Mouse (Mus musculus): ENCODE data around the gene Actn3. TPM values are rescaled to one million over a fixed set of nuclear protein-coding genes. Genes with fewer than 3 reads are reported as not detected.

Actn3 gene
- polyA plus RNA-seq, 1 experiment, result 13.4 TPM

GRCm38 (mm10) chr19:4859081-4859480 is 18.6 kb downstream of the Actn3 start:
- no peaks in the 10 kb centered on the region for H3K27me3 ChIP-seq (replicated peaks; ENCODE audit: control insufficient read depth, insufficient read depth, low read length)
- 74% methylated on average over 6 of the region's 6 CpGs for WGBS
- no peaks in the 10 kb centered on the region; the same call in 1 of the 2 replicates for H3K36me3 ChIP-seq (ENCODE audit: control insufficient read depth, insufficient read depth, low read length)
- TF ChIP-seq CTCF (conservative IDR thresholded peaks at IDR 0.05; ENCODE audit: insufficient read depth, insufficient read length, low read depth, low read length) (no peak), POLR2A (IDR thresholded peaks at IDR 0.05; ENCODE audit: low read depth, low read length) (no peak)
- peaks cover 10% of the 10 kb centered on the region; the same call in 1 of the 2 replicates for H3K4me1 ChIP-seq (ENCODE audit: control insufficient read depth, insufficient read depth, low read length)
- no peak overlapping the region for H3K27ac ChIP-seq (ENCODE audit: insufficient read depth, low read depth, low read length)
- no peak for DNase-seq
- no peak overlapping the region for H3K4me3 ChIP-seq (ENCODE audit: insufficient read depth, low read depth, low read length)

GRCm38 (mm10) chr19:4855951-4856350 is 21.8 kb downstream of the Actn3 start:
- WGBS, result 83% methylated on average over 4 of the region's 4 CpGs
- no peak for DNase-seq
- H3K4me3 ChIP-seq (ENCODE audit: insufficient read depth, low read depth, low read length), result peak overlapping the region; percentile 71; the same call in 1 of the 2 replicates
- peaks cover 10% of the 10 kb centered on the region; the same call in 1 of the 2 replicates for H3K4me1 ChIP-seq (ENCODE audit: control insufficient read depth, insufficient read depth, low read length)
- H3K27ac ChIP-seq (ENCODE audit: insufficient read depth, low read depth, low read length), result no peak overlapping the region
- H3K36me3 ChIP-seq (ENCODE audit: control insufficient read depth, insufficient read depth, low read length), result no peaks in the 10 kb centered on the region; the same call in 1 of the 2 replicates
- no peak for TF ChIP-seq POLR2A (IDR thresholded peaks at IDR 0.05; ENCODE audit: low read depth, low read length)
- TF ChIP-seq CTCF (conservative IDR thresholded peaks at IDR 0.05; ENCODE audit: insufficient read depth, insufficient read length, low read depth, low read length), result no peak
- H3K27me3 ChIP-seq (replicated peaks; ENCODE audit: control insufficient read depth, insufficient read depth, low read length), result no peaks in the 10 kb centered on the region

- Histone ChIP-seq H3K36me3 (ENCODE audit: control insufficient read depth, insufficient read depth, low read length) (no peaks in the 10 kb centered on the region; the same call in 1 of the 2 replicates), H3K27me3 (replicated peaks; ENCODE audit: control insufficient read depth, insufficient read depth, low read length) (no peaks in the 10 kb centered on the region), H3K4me3 (ENCODE audit: insufficient read depth, low read depth, low read length) (peak overlapping the region; percentile 71), H3K27ac (ENCODE audit: insufficient read depth, low read depth, low read length) (peak overlapping the region; percentile 37), H3K4me1 (ENCODE audit: control insufficient read depth, insufficient read depth, low read length) (peaks cover 10% of the 10 kb centered on the region; the same call in 1 of the 2 replicates)
- WGBS, result 3% methylated on average over 14 of the region's 14 CpGs
- TF ChIP-seq POLR2A (IDR thresholded peaks at IDR 0.05; ENCODE audit: low read depth, low read length) (no peak), CTCF (conservative IDR thresholded peaks at IDR 0.05; ENCODE audit: insufficient read depth, insufficient read length, low read depth, low read length) (no peak)
- no peak for DNase-seq
Measured at GRCm38 (mm10) chr19:4855470-4855820, 22.3 kb downstream of the Actn3 start.

- WGBS, result 3% methylated on average over 45 of the region's 45 CpGs
- DNase-seq, result peak; percentile 97
- H3K27ac ChIP-seq (ENCODE audit: insufficient read depth, low read depth, low read length), result peak within 1 kb of the TSS; percentile 37
Measured at GRCm38 (mm10) chr19:4854552-4855469, 22.9 kb downstream of the Actn3 start, which contains the start of gene Ctsf. Gene Ctsf, plus strand, starts transcription at chr19:4855130.

GRCm38 (mm10) chr19:4850281-4850680 is 27.4 kb downstream of the Actn3 start:
- H3K27me3 ChIP-seq (replicated peaks; ENCODE audit: control insufficient read depth, insufficient read depth, low read length), result no peaks in the 10 kb centered on the region
- DNase-seq, result no peak
- TF ChIP-seq POLR2A (IDR thresholded peaks at IDR 0.05; ENCODE audit: low read depth, low read length) (no peak), CTCF (conservative IDR thresholded peaks at IDR 0.05; ENCODE audit: insufficient read depth, insufficient read length, low read depth, low read length) (no peak)
- WGBS, result 59% methylated on average over 5 of the region's 5 CpGs
- H3K4me3 ChIP-seq (ENCODE audit: insufficient read depth, low read depth, low read length), result no peak overlapping the region
- peaks cover 4% of the 10 kb centered on the region; the same call in 1 of the 2 replicates for H3K4me1 ChIP-seq (ENCODE audit: control insufficient read depth, insufficient read depth, low read length)
- H3K27ac ChIP-seq (ENCODE audit: insufficient read depth, low read depth, low read length), result no peak overlapping the region
- no peaks in the 10 kb centered on the region for H3K36me3 ChIP-seq (ENCODE audit: control insufficient read depth, insufficient read depth, low read length)

More at GRCm38 (mm10) chr19:4854552-4855469, 22.9 kb downstream of the Actn3 start, which contains the start of gene Ctsf:
- Histone ChIP-seq H3K4me3 (ENCODE audit: insufficient read depth, low read depth, low read length) (peak within 1 kb of the TSS; percentile 71), H3K36me3 (ENCODE audit: control insufficient read depth, insufficient read depth, low read length) (no peaks in the 10 kb centered on the region), H3K4me1 (ENCODE audit: control insufficient read depth, insufficient read depth, low read length) (peaks cover 10% of the 10 kb centered on the region; the same call in 1 of the 2 replicates), H3K27me3 (replicated peaks; ENCODE audit: control insufficient read depth, insufficient read depth, low read length) (no peaks in the 10 kb centered on the region)
- no peak for TF ChIP-seq CTCF (conservative IDR thresholded peaks at IDR 0.05; ENCODE audit: insufficient read depth, insufficient read length, low read depth, low read length)
- peak; percentile 36 for TF ChIP-seq POLR2A (IDR thresholded peaks at IDR 0.05; ENCODE audit: low read depth, low read length)

- Histone ChIP-seq H3K4me3 (ENCODE audit: insufficient read depth, low read depth, low read length) (no peak overlapping the region), H3K36me3 (ENCODE audit: control insufficient read depth, insufficient read depth, low read length) (no peaks in the 10 kb centered on the region), H3K27ac (ENCODE audit: insufficient read depth, low read depth, low read length) (no peak overlapping the region), H3K27me3 (replicated peaks; ENCODE audit: control insufficient read depth, insufficient read depth, low read length) (no peaks in the 10 kb centered on the region), H3K4me1 (ENCODE audit: control insufficient read depth, insufficient read depth, low read length) (peaks cover 4% of the 10 kb centered on the region; the same call in 1 of the 2 replicates)
- no peak for TF ChIP-seq POLR2A (IDR thresholded peaks at IDR 0.05; ENCODE audit: low read depth, low read length)
- no peak for TF ChIP-seq CTCF (conservative IDR thresholded peaks at IDR 0.05; ENCODE audit: insufficient read depth, insufficient read length, low read depth, low read length)
- DNase-seq, result no peak
- WGBS, result 76% methylated on average over 4 of the region's 4 CpGs
Measured at GRCm38 (mm10) chr19:4849800-4850199, 27.9 kb downstream of the Actn3 start.

GRCm38 (mm10) chr19:4847490-4847889 is 30.2 kb downstream of the Actn3 start:
- no peak overlapping the region for H3K27ac ChIP-seq (ENCODE audit: insufficient read depth, low read depth, low read length)
- no peaks in the 10 kb centered on the region for H3K27me3 ChIP-seq (replicated peaks; ENCODE audit: control insufficient read depth, insufficient read depth, low read length)
- peak; percentile 93 for TF ChIP-seq CTCF (conservative IDR thresholded peaks at IDR 0.05; ENCODE audit: insufficient read depth, insufficient read length, low read depth, low read length)
- no peak for TF ChIP-seq POLR2A (IDR thresholded peaks at IDR 0.05; ENCODE audit: low read depth, low read length)
- H3K4me1 ChIP-seq (ENCODE audit: control insufficient read depth, insufficient read depth, low read length), result no peaks in the 10 kb centered on the region
- no peaks in the 10 kb centered on the region for H3K36me3 ChIP-seq (ENCODE audit: control insufficient read depth, insufficient read depth, low read length)
- WGBS, result 18% methylated on average over 7 of the region's 7 CpGs
- DNase-seq, result peak; percentile 72
- H3K4me3 ChIP-seq (ENCODE audit: insufficient read depth, low read depth, low read length), result no peak overlapping the region

Data from kidney, adult 2 months (tissue).